ENCODE assay signal across 9 mouse cellular contexts in genomic region chr17:24540375-24540774, GRCm38 (mm10). TPM values are rescaled to one million over a fixed set of nuclear protein-coding genes. Genes with fewer than 3 reads are reported as not detected.
DNase-seq lines count a peak whose midpoint lies in the region; ATAC-seq and TF ChIP-seq lines count a peak whose summit lies in the region.
"Had no signal": no experiment of that assay in that cellular context is flagged by ENCODE, and none has a peak within 500 bp of the region (broad histone marks: within the 10 kb centered on the region; RNA-seq: fewer than 3 reads in every experiment).

No protein-coding gene starts in this region.

- DNase-seq in gastrocnemius, adult 2 months, result no peak
- no peak for DNase-seq in gastrocnemius, postnatal 36 days
- DNase-seq in embryonic facial prominence, embryonic 10.5 days (ENCODE audit: low spot score), result peak; percentile 59
- peak; percentile 86 for DNase-seq in kidney, postnatal 0 days (ENCODE audit: low spot score)
- DNase-seq in frontal cortex, postnatal 14 days (ENCODE audit: low spot score in 2 of 2), result no peak
- DNase-seq in layer of hippocampus, postnatal 25 days (ENCODE audit: extremely low spot score in 1 of 2, low spot score in 1 of 2), result no peak

- H3K4me3 ChIP-seq in gastrocnemius, adult 2 months, result no peak overlapping the region
- H3K4me3 ChIP-seq in embryonic facial prominence, embryonic 10.5 days, result no peak overlapping the region
- H3K4me3 ChIP-seq in kidney, postnatal 0 days (replicated peaks; ENCODE audit: low read depth, low read length), result no peak overlapping the region

- peaks cover 18% of the 10 kb centered on the region for H3K27me3 ChIP-seq in embryonic facial prominence, embryonic 10.5 days (replicated peaks; ENCODE audit: low read depth, poor library complexity, severe bottlenecking)
- H3K27me3 ChIP-seq in kidney, postnatal 0 days (ENCODE audit: insufficient read depth, low read length), result no peaks in the 10 kb centered on the region

- peaks cover 15% of the 10 kb centered on the region for H3K4me1 ChIP-seq in embryonic facial prominence, embryonic 10.5 days
- H3K4me1 ChIP-seq in kidney, postnatal 0 days (replicated peaks; ENCODE audit: insufficient read depth, low read length), result no peaks in the 10 kb centered on the region

- no peak overlapping the region for H3K27ac ChIP-seq in gastrocnemius, adult 2 months
- H3K27ac ChIP-seq in embryonic facial prominence, embryonic 10.5 days (replicated peaks), result no peak overlapping the region
- no peak overlapping the region for H3K27ac ChIP-seq in kidney, postnatal 0 days

- no peak overlapping the region for H3K9ac ChIP-seq in kidney, postnatal 0 days (ENCODE audit: low read depth, low read length)

- TF ChIP-seq CTCF in gastrocnemius, adult 2 months (IDR thresholded peaks at IDR 0.05), result peak; percentile 92
- peak; percentile 79 for TF ChIP-seq CTCF in kidney, postnatal 0 days (IDR thresholded peaks at IDR 0.05; ENCODE audit: low read depth)

- H3K9me3 ChIP-seq in embryonic facial prominence, embryonic 10.5 days, result no peaks in the 10 kb centered on the region
- no peaks in the 10 kb centered on the region for H3K9me3 ChIP-seq in kidney, postnatal 0 days (replicated peaks; ENCODE audit: low read length)

- WGBS in embryonic facial prominence, embryonic 10.5 days, result 15% methylated on average over 3 of the region's 3 CpGs
- WGBS in kidney, postnatal 0 days, result 8% methylated on average over 3 of the region's 3 CpGs

- H3K4me2 ChIP-seq in kidney, postnatal 0 days (ENCODE audit: low read length), result no peak overlapping the region

- ATAC-seq in CD4-positive, CD25-positive, alpha-beta regulatory T cell, adult 4 months, result peak; percentile 93
- no peak; the same call in 1 of the 2 replicates for ATAC-seq in kidney, postnatal 0 days (replicated peaks; ENCODE audit: low FRiP score, low read depth)
- ATAC-seq in megakaryocyte, adult 5-6 weeks (ENCODE audit: poor library complexity, severe bottlenecking), result peak; percentile 97

- intact Hi-C loops in gastrocnemius, adult 2 months (cut with DNase I), result loop anchor here (1.0 to 5.0 kb wide), 3 partner anchors 86 to 127 kb away; partner anchors contain the start of gene Zfp598
- intact Hi-C loops in gastrocnemius, postnatal 36 days (cut with DNase I), result no loop called here

- H3K36me3 ChIP-seq in embryonic facial prominence, embryonic 10.5 days (replicated peaks), result no peaks in the 10 kb centered on the region
- no peaks in the 10 kb centered on the region for H3K36me3 ChIP-seq in kidney, postnatal 0 days (ENCODE audit: insufficient read depth, low read length)

RNA-seq across cellular contexts. Expression of gene Rab26, which starts 6.4 kb away (rescaled TPM):
- not detected for total RNA-seq in gastrocnemius, adult 2 months (2021)
- under 1 TPM in 1 of 2 experiments, not detected in 1; 0.20 TPM for total RNA-seq in gastrocnemius, postnatal 36 days (2021)
- polyA plus RNA-seq in CD4-positive, CD25-positive, alpha-beta regulatory T cell, adult 4 months (2017; shearing (Covaris generic)), result 1 to 10 TPM; 4.0 to 5.0 TPM
- polyA plus RNA-seq in embryonic facial prominence, embryonic 10.5 days (2016; fragmentation: Nextera tagmentation; extraction: Ambion mirVana), result 2.6 TPM in 2 replicates
- polyA plus RNA-seq in kidney, postnatal 0 days (2015; fragmentation: Nextera tagmentation; extraction: Ambion mirVana), result 3.5 and 3.7 TPM in 2 replicates
- total RNA-seq in megakaryocyte, adult 5-6 weeks (2015), result 0.42 and 0.57 TPM in 2 replicates
- 0.95 and 1.1 TPM in 2 replicates for total RNA-seq in megakaryocyte, adult 5-6 weeks (2017)
- 10 to 100 TPM; 65.1 to 72.1 TPM for total RNA-seq in layer of hippocampus, postnatal 25 days (2021)
- total RNA-seq: heart, postnatal 36 days had no signal

RNA-seq across cellular contexts. Expression of gene Pkd1, which starts 9.3 kb away (rescaled TPM):
- total RNA-seq in gastrocnemius, adult 2 months (2021), result 10 to 100 TPM; 18.3 to 25.0 TPM
- total RNA-seq in gastrocnemius, postnatal 36 days (2021), result 10 to 100 TPM; 19.8 to 20.3 TPM
- 10 to 100 TPM; 16.8 to 34.7 TPM for polyA plus RNA-seq in CD4-positive, CD25-positive, alpha-beta regulatory T cell, adult 4 months (2017; shearing (Covaris generic))
- 14.9 and 16.3 TPM in 2 replicates for polyA plus RNA-seq in embryonic facial prominence, embryonic 10.5 days (2016; fragmentation: Nextera tagmentation; extraction: Ambion mirVana)
- 10.6 and 17.7 TPM in 2 replicates for polyA plus RNA-seq in kidney, postnatal 0 days (2015; fragmentation: Nextera tagmentation; extraction: Ambion mirVana)
- total RNA-seq in megakaryocyte, adult 5-6 weeks (2015), result 7.8 and 10.8 TPM in 2 replicates
- 13.1 and 19.9 TPM in 2 replicates for total RNA-seq in megakaryocyte, adult 5-6 weeks (2017)
- 10 to 100 TPM; 68.9 to 89.9 TPM for total RNA-seq in layer of hippocampus, postnatal 25 days (2021)

RNA-seq across cellular contexts. Expression of gene Traf7, which starts 12.6 kb away (rescaled TPM):
- 10 to 100 TPM; 27.3 to 35.2 TPM for total RNA-seq in gastrocnemius, adult 2 months (2021)
- 10 to 100 TPM; 23.7 to 30.2 TPM for total RNA-seq in gastrocnemius, postnatal 36 days (2021)
- 10 to 100 TPM; 52.8 to 72.1 TPM for polyA plus RNA-seq in CD4-positive, CD25-positive, alpha-beta regulatory T cell, adult 4 months (2017; shearing (Covaris generic))
- polyA plus RNA-seq in embryonic facial prominence, embryonic 10.5 days (2016; fragmentation: Nextera tagmentation; extraction: Ambion mirVana), result 116 and 121 TPM in 2 replicates
- 59.4 and 67.3 TPM in 2 replicates for polyA plus RNA-seq in kidney, postnatal 0 days (2015; fragmentation: Nextera tagmentation; extraction: Ambion mirVana)
- 46.4 and 48.1 TPM in 2 replicates for total RNA-seq in megakaryocyte, adult 5-6 weeks (2015)
- total RNA-seq in megakaryocyte, adult 5-6 weeks (2017), result 81.3 and 82.8 TPM in 2 replicates
- total RNA-seq in layer of hippocampus, postnatal 25 days (2021), result 10 to 100 TPM; 69.9 to 88.9 TPM

RNA-seq across cellular contexts. Expression of gene Caskin1, which starts 52.0 kb away (rescaled TPM):
- under 1 TPM in 1 of 2 experiments, not detected in 1; 0.08 TPM for total RNA-seq in gastrocnemius, adult 2 months (2021)
- total RNA-seq in gastrocnemius, postnatal 36 days (2021), result under 1 TPM; 0.05 TPM
- polyA plus RNA-seq in CD4-positive, CD25-positive, alpha-beta regulatory T cell, adult 4 months (2017; shearing (Covaris generic)), result under 1 TPM; 0.16 TPM
- polyA plus RNA-seq in embryonic facial prominence, embryonic 10.5 days (2016; fragmentation: Nextera tagmentation; extraction: Ambion mirVana), result 3.1 and 3.9 TPM in 2 replicates
- polyA plus RNA-seq in kidney, postnatal 0 days (2015; fragmentation: Nextera tagmentation; extraction: Ambion mirVana), result 0.82 and 1.1 TPM in 2 replicates
- not detected in 2 replicates for total RNA-seq in megakaryocyte, adult 5-6 weeks (2015)
- total RNA-seq in megakaryocyte, adult 5-6 weeks (2017), result not detected in 2 replicates
- total RNA-seq in layer of hippocampus, postnatal 25 days (2021), result 100 to 1,000 TPM; 143 to 165 TPM

Comparison
In these comparisons a context has a peak if more than half of its experiments do, and no peak if none do; other contexts are left out.
1. DNase-seq: peak in embryonic facial prominence, embryonic 10.5 days (single experiment) and kidney, postnatal 0 days (single experiment); none in gastrocnemius, adult 2 months (single experiment), gastrocnemius, postnatal 36 days (0 of 2), frontal cortex, postnatal 14 days (0 of 2) and layer of hippocampus, postnatal 25 days (0 of 2).
2. RNA of gene Rab26, which starts 6.4 kb away (total RNA-seq): 65.1 to 72.1 TPM in layer of hippocampus, postnatal 25 days; 0.42 to 1.1 TPM in megakaryocyte, adult 5-6 weeks, 0.20 TPM in gastrocnemius, postnatal 36 days and not detected in gastrocnemius, adult 2 months; every median in the first group is over 10 times any median in the second.